Mouse (Mus musculus) G1E-ER4 (cell line): ENCODE measurements around the gene Otx2. TPM values are rescaled to one million over a fixed set of nuclear protein-coding genes. Genes with fewer than 3 reads are reported as not detected.

Experiments
- GATA1 ChIP-seq: IDR thresholded peaks from one replicate; pipeline ENCODE4 v1.8.0; 2012; ENCODE audit warnings: low read length, inconsistent platforms
- polyA plus RNA-seq: library from polyadenylated mRNA; stranded (reverse); fragments of >175 nt; gene quantifications from 2 replicates; pipeline ENCODE4 v1.2.3, GENCODE M21; 2012

Otx2 gene
- polyA plus RNA-seq, 1 experiment: not detected

- no peak for TF ChIP-seq GATA1
Observed at GRCm38 (mm10) chr14:48661646-48662567, 11.7 kb downstream of the Otx2 start.

DNA sequence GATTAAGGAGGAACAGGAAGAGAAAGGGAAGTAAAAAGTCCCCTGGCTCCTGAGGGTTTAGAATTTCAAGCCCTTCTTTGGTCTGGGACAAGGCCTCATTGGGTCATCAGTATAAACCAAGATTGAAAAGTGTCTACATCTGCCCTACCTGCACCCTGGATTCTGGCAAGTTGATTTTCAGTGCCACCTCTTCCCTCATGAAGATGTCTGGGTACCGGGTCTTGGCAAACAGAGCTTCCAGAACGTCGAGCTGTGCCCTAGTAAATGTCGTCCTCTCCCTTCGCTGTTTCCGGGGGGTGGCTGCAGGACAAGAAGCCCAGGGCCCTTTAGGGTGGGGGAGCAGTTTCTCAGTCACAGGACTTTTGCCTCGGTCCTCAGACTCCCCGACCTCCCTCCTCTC is 12.5 kb downstream of the Otx2 start:
- TF ChIP-seq GATA1: no peak

DNA sequence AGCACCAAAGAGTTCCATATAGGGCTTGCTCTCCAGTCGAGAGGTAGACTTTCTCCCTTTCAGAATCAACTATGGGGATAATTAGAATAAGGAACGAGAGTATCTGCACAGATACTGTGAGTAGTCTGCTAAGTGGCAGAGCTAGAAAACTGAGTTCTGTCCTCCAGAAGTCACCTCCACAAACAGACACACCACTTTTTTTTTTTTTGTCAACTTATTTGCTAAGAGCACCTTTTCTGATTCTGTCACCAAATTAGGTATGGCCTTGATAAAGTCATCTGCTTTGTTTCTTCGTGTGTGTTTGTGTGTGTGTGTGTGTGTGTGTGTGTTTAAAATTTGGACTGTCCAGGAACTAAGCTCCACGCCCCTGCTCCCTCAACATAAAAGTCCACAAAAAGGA is 13.0 kb downstream of the Otx2 start:
- no peak for TF ChIP-seq GATA1

DNA sequence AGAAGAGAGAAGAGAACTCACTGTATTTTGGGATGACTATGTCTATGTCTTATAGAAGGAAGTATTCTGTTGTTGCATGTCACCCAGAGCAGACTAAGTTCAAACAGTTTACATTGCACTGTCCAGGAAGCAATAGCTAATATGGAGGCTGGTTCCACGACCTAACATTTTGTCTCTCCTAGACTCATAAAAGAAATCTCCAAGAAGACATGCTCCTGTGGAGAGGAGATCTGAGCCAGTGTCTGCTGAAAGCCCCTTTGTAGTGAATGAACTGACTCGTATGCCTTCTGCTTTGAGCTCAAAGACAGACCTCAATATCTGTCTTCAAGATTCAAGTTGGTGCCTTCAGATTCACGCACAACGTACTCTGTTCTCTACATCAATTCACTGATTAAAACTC is 14.0 kb downstream of the Otx2 start:
- TF ChIP-seq GATA1: no peak

GRCm38 (mm10) chr14:48657241-48657640 is 16.4 kb downstream of the Otx2 start:
- TF ChIP-seq GATA1: no peak

DNA sequence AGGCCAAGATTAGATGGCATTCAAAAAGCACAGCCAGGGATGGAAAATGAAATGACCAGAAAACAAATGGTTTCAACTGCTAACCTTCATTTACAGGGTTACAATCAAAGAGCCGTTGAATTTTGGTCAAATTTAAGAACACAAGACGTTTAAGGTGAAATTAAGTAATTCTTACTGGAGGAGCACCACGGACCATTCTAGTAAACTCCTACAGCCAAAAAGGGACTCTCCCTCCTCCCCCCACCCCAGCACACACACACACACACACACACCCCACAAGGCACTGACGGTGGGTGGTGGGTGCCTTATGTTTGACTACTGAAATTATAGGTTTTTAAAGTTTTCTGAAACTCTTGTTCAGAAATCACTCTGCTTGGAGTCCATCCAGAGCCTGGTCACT is 16.9 kb downstream of the Otx2 start:
- TF ChIP-seq GATA1: no peak

- no peak for TF ChIP-seq GATA1
Observed at GRCm38 (mm10) chr14:48655792-48656550, 17.6 kb downstream of the Otx2 start.

- TF ChIP-seq GATA1: no peak
Observed at GRCm38 (mm10) chr14:48655073-48655791, 18.4 kb downstream of the Otx2 start.

DNA sequence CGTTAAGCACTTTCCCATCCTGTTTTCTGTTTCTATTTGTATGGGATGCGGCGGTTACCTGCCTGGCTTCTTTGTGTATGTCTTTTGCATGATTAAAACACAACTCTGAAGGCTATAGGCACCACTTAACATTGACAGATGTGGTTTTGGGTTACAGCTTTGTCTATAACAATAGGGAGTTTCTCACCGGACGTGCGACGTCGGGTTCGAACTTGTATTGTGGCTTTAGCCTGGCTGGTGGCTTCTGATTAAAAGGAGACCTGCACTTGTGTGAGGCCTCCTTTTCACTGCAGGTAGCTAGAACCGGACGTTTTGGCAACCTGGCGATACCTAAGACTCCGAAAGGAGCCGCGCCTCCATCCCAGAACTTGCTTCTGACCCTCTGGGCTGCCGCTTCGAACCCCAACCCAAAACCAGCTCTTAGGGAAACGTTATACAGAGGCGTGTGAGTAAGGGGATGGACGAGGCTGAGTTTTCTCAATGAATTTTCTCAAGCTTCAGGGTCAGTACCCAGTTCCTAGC is 19.0 kb downstream of the Otx2 start:
- no peak for TF ChIP-seq GATA1

DNA sequence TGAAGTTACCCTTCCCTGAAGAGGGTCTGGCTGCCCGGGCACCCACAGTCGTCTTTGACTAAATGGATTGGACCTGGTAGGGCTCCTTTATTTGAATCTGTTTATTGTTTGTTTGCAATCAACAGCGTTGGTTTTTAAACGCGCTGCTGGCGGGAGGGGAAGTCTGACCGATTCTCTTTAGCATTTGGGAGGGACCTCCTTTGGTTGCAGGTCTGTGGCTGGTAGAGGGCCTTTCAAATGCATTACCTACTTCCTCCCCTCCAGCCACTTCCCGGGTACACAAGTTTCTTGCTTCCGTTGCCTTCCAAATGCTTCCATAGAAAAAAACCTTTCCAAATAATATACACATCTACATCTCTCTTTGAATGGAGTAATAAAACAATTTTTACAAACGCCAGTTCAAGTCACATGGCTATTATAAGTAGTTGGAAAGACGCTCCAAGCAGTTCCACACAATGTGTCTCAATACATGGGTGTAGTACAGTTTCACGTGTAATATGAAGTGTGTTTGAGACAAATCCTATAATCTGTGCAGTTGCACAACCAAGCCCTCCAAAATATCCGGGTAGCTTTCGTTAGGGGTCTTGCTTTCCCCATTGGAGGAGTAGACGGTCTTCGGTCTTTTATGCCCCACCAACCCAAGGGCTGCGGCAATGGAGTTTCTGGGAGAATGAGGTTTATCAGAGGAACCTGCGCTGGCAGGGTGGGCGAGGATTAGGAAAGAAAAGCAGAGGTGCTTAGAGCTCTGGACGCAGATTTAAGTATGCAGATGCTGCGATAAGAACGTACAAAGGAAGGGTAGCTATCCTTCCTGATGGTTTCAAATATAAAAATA is 19.7 kb downstream of the Otx2 start:
- TF ChIP-seq GATA1: no peak

DNA sequence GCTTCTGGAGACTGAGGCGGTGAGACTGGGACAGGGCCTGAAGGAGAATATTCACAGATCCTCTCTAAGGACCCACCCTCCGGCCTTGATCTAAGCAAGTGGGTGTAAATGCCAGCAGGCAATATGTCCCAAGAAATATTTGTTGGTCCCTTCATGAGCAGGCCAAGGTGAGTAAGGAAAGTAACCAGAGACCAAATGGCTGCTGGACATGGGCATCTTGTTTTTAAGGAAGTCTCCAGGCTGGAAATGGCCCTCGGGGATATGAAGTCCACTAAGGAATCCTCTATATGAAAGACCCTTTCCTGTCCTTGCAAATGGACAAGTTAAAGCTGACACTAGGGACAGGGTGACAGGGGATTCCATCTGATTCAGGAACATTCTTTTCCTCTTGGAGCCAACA is 20.5 kb downstream of the Otx2 start:
- no peak for TF ChIP-seq GATA1

DNA sequence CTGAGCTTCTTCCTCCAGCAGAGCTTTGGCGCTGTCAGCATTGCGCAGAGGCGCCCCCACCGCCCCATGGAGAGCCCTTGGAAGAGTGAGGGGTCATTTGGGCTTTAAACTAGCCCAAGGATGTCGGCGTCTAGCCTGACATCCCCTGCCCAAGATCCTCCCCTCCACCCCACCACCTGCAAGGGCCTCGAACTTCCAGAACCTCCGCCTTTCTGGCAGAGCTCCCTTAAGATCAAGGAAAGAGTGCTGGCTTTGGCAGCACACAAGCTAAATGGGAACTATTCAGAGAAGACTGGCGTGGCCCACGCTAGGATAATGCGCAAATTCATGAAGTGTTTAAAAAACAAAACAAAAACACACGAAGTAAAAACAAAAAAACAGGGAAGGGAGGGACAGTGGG is 21.4 kb downstream of the Otx2 start:
- TF ChIP-seq GATA1: no peak

- no peak for TF ChIP-seq GATA1
Observed at GRCm38 (mm10) chr14:48651471-48652211, 22.0 kb downstream of the Otx2 start.
